Mouse (Mus musculus) lung, adult 2 months (tissue): ENCODE data around the gene Usp44.

ENCODE experiments used
- CTCF ChIP-seq: fragments of 200-500 bp; IDR thresholded peaks from 2 replicates; pipeline ENCODE4 v1.5.1; 2011; ENCODE audit warnings: mild to moderate bottlenecking, low read length, control low read depth; ENCODE audit not compliant: insufficient read depth
- POLR2A ChIP-seq: fragments of 200-500 bp; IDR thresholded peaks from 2 replicates; pipeline ENCODE4 v1.6.1; 2011; ENCODE audit warnings: low read depth, mild to moderate bottlenecking, control low read depth, low read length, borderline replicate concordance; ENCODE audit errors: extremely low read depth

DNA sequence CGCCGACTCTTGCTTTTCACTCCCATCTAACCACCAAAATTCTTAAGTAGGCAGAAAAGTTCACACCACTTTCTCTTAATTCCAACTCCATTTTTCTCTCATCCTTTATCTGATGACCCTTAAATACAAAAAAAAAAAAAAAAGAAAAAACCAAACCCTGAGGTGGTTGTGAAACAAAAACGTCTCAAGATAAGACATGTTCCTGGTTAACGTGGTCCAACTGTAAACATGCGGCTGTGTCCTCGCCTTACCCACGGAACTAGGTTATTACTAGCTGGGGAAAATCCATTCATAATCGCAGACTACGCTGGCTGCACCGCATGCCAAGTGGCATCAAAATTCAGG, 57.2 kb downstream of the Usp44 start:
- TF ChIP-seq CTCF (no peak), POLR2A (no peak)
